Mouse (Mus musculus) MEL (cell line): ENCODE measurements around the gene Tmed10. TPM values are rescaled to one million over a fixed set of nuclear protein-coding genes. Genes with fewer than 3 reads are reported as not detected.

Experiments used
- DNase-seq: peaks from one replicate; pipeline ENCODE4 v3.0.0; 2011; ENCODE audit warnings: low read depth, low spot score
- H3K27ac ChIP-seq: 2 replicates; pipeline ENCODE4 v1.5.1; 2012; ENCODE audit warnings: low read depth, mild to moderate bottlenecking, control low read depth, low read length, moderate library complexity; ENCODE audit not compliant: control insufficient read depth
- H3K27me3 ChIP-seq, 2 experiments: fragments of 150-350 bp in 1 of 2; sonication (generic) in 1 of 2; 2 replicates each; pipeline ENCODE4 v1.6.1; 2012; ENCODE audit warnings: low read length in 2 of 2, mild to moderate bottlenecking in 2 of 2, improper control_type of control experiment in 1 of 2, moderate library complexity in 1 of 2; ENCODE audit not compliant: insufficient read depth in 2 of 2, control insufficient read depth in 1 of 2
- H3K36me3 ChIP-seq, 2 experiments: 2 replicates each; pipeline ENCODE4 v1.6.1; 2012 to 2014; ENCODE audit warnings: low read length in 2 of 2, improper control_type of control experiment in 1 of 2, inconsistent platforms in 1 of 2, mild to moderate bottlenecking in 1 of 2; ENCODE audit not compliant: insufficient read depth in 2 of 2, control insufficient read depth in 1 of 2
- H3K4me1 ChIP-seq, 2 experiments: fragments of 150-350 bp in 1 of 2; sonication (generic) in 1 of 2; 2 replicates each; pipeline ENCODE4 v1.6.1; 2012; ENCODE audit warnings: low read length in 2 of 2, improper control_type of control experiment in 1 of 2, mild to moderate bottlenecking in 1 of 2; ENCODE audit not compliant: insufficient read depth in 2 of 2, control insufficient read depth in 1 of 2
- H3K4me3 ChIP-seq, 2 experiments: fragments of 150-350 bp in 1 of 2; sonication (generic) in 1 of 2; 2 replicates each; pipeline ENCODE4 v1.5.1; 2012; ENCODE audit warnings: low read depth in 2 of 2, low read length in 2 of 2, mild to moderate bottlenecking in 2 of 2, moderate library complexity in 2 of 2, control low read depth in 1 of 2, improper control_type of control experiment in 1 of 2; ENCODE audit not compliant: control insufficient read depth in 1 of 2, insufficient read depth in 1 of 2
- H3K79me2 ChIP-seq: 2 replicates; pipeline ENCODE4 v1.6.1; 2012; ENCODE audit warnings: mild to moderate bottlenecking, low read length, moderate library complexity; ENCODE audit not compliant: control insufficient read depth, poor library complexity, insufficient read depth
- H3K9ac ChIP-seq: 2 replicates; pipeline ENCODE4 v1.6.1; 2012; ENCODE audit warnings: low read depth, mild to moderate bottlenecking, control low read depth, low read length, moderate library complexity; ENCODE audit not compliant: control insufficient read depth, poor library complexity, severe bottlenecking
- H3K9me3 ChIP-seq: fragments of 150-350 bp; sonication (generic); replicated peaks from 2 replicates; pipeline ENCODE4 v1.6.1; 2012; ENCODE audit warnings: mild to moderate bottlenecking, low read length, improper control_type of control experiment, moderate library complexity; ENCODE audit not compliant: insufficient read depth
- BHLHE40 ChIP-seq: IDR thresholded peaks from 2 replicates; pipeline ENCODE4 v1.6.1; 2012; ENCODE audit warnings: low read depth, mild to moderate bottlenecking, inconsistent platforms, low read length, improper control_type of control experiment, borderline replicate concordance
- CTCF ChIP-seq, 3 experiments: IDR thresholded peaks in 2 of 3; conservative IDR thresholded peaks in 1 of 3; 2 replicates each; pipeline ENCODE4 v1.5.1; 2011 to 2012; ENCODE audit warnings: low read length in 3 of 3, low read depth in 2 of 3, mild to moderate bottlenecking in 2 of 3, improper control_type of control experiment in 1 of 3, inconsistent platforms in 1 of 3, mixed read lengths in 1 of 3, moderate library complexity in 1 of 3; ENCODE audit not compliant: control insufficient read depth in 1 of 3, insufficient read depth in 1 of 3, poor library complexity in 1 of 3, severe bottlenecking in 1 of 3
- E2F4 ChIP-seq: IDR thresholded peaks from 2 replicates; pipeline ENCODE4 v1.6.1; 2011; ENCODE audit warnings: low read depth, low read length, improper control_type of control experiment, borderline replicate concordance
- ELF1 ChIP-seq: IDR thresholded peaks from 2 replicates; pipeline ENCODE4 v1.6.1; 2014; ENCODE audit warnings: low read depth, mild to moderate bottlenecking, inconsistent platforms, low read length, improper control_type of control experiment, moderate library complexity
- ETS1 ChIP-seq: IDR thresholded peaks from 2 replicates; pipeline ENCODE4 v1.6.1; 2012; ENCODE audit warnings: low read depth, mild to moderate bottlenecking, inconsistent platforms, low read length, improper control_type of control experiment, moderate library complexity
- GABPA ChIP-seq: IDR thresholded peaks from 2 replicates; pipeline ENCODE4 v1.6.1; 2012; ENCODE audit warnings: low read depth, mild to moderate bottlenecking, inconsistent platforms, low read length, improper control_type of control experiment, moderate library complexity
- GATA1 ChIP-seq: IDR thresholded peaks from 2 replicates; pipeline ENCODE4 v1.6.1; 2011; ENCODE audit warnings: low read depth, low read length, improper control_type of control experiment
- KAT2A ChIP-seq: conservative IDR thresholded peaks from 2 replicates; pipeline ENCODE4 v1.6.1; 2012; ENCODE audit warnings: low read depth, low read length, improper control_type of control experiment, inconsistent platforms
- MAFK ChIP-seq: IDR thresholded peaks from 2 replicates; pipeline ENCODE4 v1.6.1; 2011; ENCODE audit warnings: low read depth, mild to moderate bottlenecking, low read length, improper control_type of control experiment, borderline replicate concordance
- MAX ChIP-seq: IDR thresholded peaks from 2 replicates; pipeline ENCODE4 v1.6.1; 2011; ENCODE audit warnings: low read length, improper control_type of control experiment
- MAZ ChIP-seq: IDR thresholded peaks from 2 replicates; pipeline ENCODE4 v1.6.1; 2012; ENCODE audit warnings: low read depth, mild to moderate bottlenecking, inconsistent platforms, low read length, improper control_type of control experiment
- MEF2A ChIP-seq: IDR thresholded peaks from 2 replicates; pipeline ENCODE4 v1.6.1; 2014; ENCODE audit warnings: low read depth, mild to moderate bottlenecking, inconsistent platforms, low read length, improper control_type of control experiment; ENCODE audit not compliant: poor library complexity, insufficient replicate concordance, severe bottlenecking; ENCODE audit errors: extremely low read depth
- MYB ChIP-seq: IDR thresholded peaks from 2 replicates; pipeline ENCODE4 v1.6.1; 2011; ENCODE audit warnings: mild to moderate bottlenecking, low read depth, low read length, improper control_type of control experiment
- MYC ChIP-seq: IDR thresholded peaks from 2 replicates; pipeline ENCODE4 v1.6.1; 2011; ENCODE audit warnings: low read depth, mild to moderate bottlenecking, low read length, improper control_type of control experiment, moderate library complexity
- NELFE ChIP-seq: IDR thresholded peaks from 2 replicates; pipeline ENCODE4 v1.6.1; 2011; ENCODE audit warnings: low read depth, low read length, improper control_type of control experiment
- NRF1 ChIP-seq: IDR thresholded peaks from 2 replicates; pipeline ENCODE4 v1.6.1; 2014; ENCODE audit warnings: low read depth, mild to moderate bottlenecking, inconsistent platforms, low read length, improper control_type of control experiment, moderate library complexity; ENCODE audit not compliant: poor library complexity, insufficient read depth, severe bottlenecking
- POLR2A ChIP-seq, 2 experiments: IDR thresholded peaks; 2 replicates each; pipeline ENCODE4 v1.6.1; 2011 to 2012; ENCODE audit warnings: low read length in 2 of 2, mild to moderate bottlenecking in 2 of 2, control low read depth in 1 of 2, improper control_type of control experiment in 1 of 2, low read depth in 1 of 2, moderate library complexity in 1 of 2; ENCODE audit not compliant: control insufficient read depth in 1 of 2, insufficient read depth in 1 of 2, poor library complexity in 1 of 2
- POLR2AphosphoS5 ChIP-seq: IDR thresholded peaks from 2 replicates; pipeline ENCODE4 v1.6.1; 2012; ENCODE audit warnings: low read depth, borderline replicate concordance, mild to moderate bottlenecking, inconsistent platforms, low read length, moderate library complexity, mixed read lengths
- RAD21 ChIP-seq: IDR thresholded peaks from 2 replicates; pipeline ENCODE4 v1.6.1; 2011; ENCODE audit warnings: mild to moderate bottlenecking, low read depth, low read length, improper control_type of control experiment
- RCOR1 ChIP-seq: IDR thresholded peaks from 2 replicates; pipeline ENCODE4 v1.6.1; 2012; ENCODE audit warnings: low read depth, mild to moderate bottlenecking, inconsistent platforms, low read length, improper control_type of control experiment
- SIN3A ChIP-seq: IDR thresholded peaks from 2 replicates; pipeline ENCODE4 v1.6.1; 2012; ENCODE audit warnings: low read length, improper control_type of control experiment, inconsistent platforms
- SMC3 ChIP-seq: IDR thresholded peaks from 2 replicates; pipeline ENCODE4 v1.6.1; 2011; ENCODE audit warnings: low read depth, low read length, improper control_type of control experiment
- TAL1 ChIP-seq: IDR thresholded peaks from 2 replicates; pipeline ENCODE4 v1.6.1; 2012; ENCODE audit warnings: mild to moderate bottlenecking, inconsistent platforms, low read length, moderate library complexity, mixed read lengths
- UBTF ChIP-seq: IDR thresholded peaks from 2 replicates; pipeline ENCODE4 v1.6.1; 2012; ENCODE audit warnings: low read depth, mild to moderate bottlenecking, inconsistent platforms, low read length, improper control_type of control experiment, moderate library complexity, borderline replicate concordance; ENCODE audit not compliant: insufficient read depth
- USF1 ChIP-seq: IDR thresholded peaks from 2 replicates; pipeline ENCODE4 v1.6.1; 2014; ENCODE audit warnings: low read depth, mild to moderate bottlenecking, inconsistent platforms, low read length, improper control_type of control experiment, moderate library complexity
- ZC3H11A ChIP-seq: IDR thresholded peaks from 2 replicates; pipeline ENCODE4 v1.6.1; 2012; ENCODE audit warnings: low read depth, mild to moderate bottlenecking, inconsistent platforms, low read length, improper control_type of control experiment
- ZMIZ1 ChIP-seq: IDR thresholded peaks from 2 replicates; pipeline ENCODE4 v1.6.1; 2012; ENCODE audit warnings: low read depth, mild to moderate bottlenecking, inconsistent platforms, low read length, improper control_type of control experiment, moderate library complexity
- ZNF384 ChIP-seq: IDR thresholded peaks from 2 replicates; pipeline ENCODE4 v1.6.1; 2012; ENCODE audit warnings: low read depth, mild to moderate bottlenecking, inconsistent platforms, low read length, improper control_type of control experiment
- polyA plus RNA-seq, 2 experiments: library from polyadenylated mRNA; stranded (reverse) in 1 of 2; unstranded in 1 of 2; fragments of >175 nt in 1 of 2; fragments of >200 nt in 1 of 2; gene quantifications; 2 replicates each; pipeline versions ENCODE4 v1.2.1 to v1.2.4; 2012; ENCODE audit warnings: low replicate concordance in 2 of 2, low read depth in 1 of 2; ENCODE audit not compliant: insufficient read length in 2 of 2, insufficient read depth in 1 of 2, missing spikeins in 1 of 2
- total RNA-seq: library from RNA; depleted of rRNA; stranded (reverse); fragments of 300-350 nt; gene quantifications from 2 replicates; pipeline ENCODE4 v1.2.3, GENCODE M21; 2012

Gene Tmed10
- total and polyA plus RNA-seq, 3 experiments: 45.7 to 229 (median 60.2) TPM

DNA sequence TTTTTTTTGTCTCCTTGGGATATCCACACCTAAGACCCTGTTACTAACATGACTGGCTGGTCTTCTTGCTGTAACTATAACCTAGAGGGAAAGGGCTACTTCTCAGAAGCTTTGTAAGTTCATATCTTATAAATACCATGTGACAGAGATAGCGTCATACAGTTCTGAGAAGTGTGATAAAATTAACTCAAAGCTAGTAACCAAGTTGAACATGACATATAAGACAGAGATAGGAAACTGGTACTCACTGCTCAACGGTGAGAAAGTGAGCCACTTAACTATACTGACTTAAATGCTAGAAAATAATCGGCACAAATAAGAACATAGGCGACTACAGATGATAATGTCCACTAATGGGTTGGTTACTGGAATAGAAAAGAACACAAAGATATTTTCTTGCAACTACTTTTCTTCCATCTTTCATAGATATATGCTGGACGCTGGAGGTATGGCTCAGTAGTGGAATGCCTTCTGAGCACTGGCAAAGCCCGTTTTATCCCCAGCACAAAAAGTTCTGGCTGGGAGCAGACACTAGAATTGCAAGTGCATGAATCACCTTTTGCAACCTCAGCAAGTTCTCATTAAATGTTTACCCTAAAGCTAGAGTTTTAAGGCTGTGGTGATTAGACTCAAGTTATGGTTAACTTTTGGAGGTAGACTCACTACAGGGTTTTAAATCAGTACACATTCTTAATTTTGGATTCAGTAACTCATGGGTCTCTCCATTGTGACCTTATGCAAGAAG, 36.9 kb downstream of the Tmed10 start (continued):
- TF ChIP-seq MYC (peak; percentile 27; the same call in 1 of the 2 replicates), TAL1 (no peak), SMC3 (no peak), CTCF (IDR thresholded peaks at IDR 0.05 in 2 of 3, conservative IDR thresholded peaks at IDR 0.05 in 1 of 3; ENCODE audit: control insufficient read depth in 1 of 3, insufficient read depth in 1 of 3, low read depth in 2 of 3, low read length in 3 of 3, poor library complexity in 1 of 3, severe bottlenecking in 1 of 3) (no peak), GATA1 (peak; percentile 62; the same call in 1 of the 2 replicates), RCOR1 (no peak), ZC3H11A (no peak), MAFK (peak; percentile 71; the same call in 1 of the 2 replicates), ETS1 (peak; percentile 76; the same call in 1 of the 2 replicates), MYB (no peak), GABPA (no peak)

DNA sequence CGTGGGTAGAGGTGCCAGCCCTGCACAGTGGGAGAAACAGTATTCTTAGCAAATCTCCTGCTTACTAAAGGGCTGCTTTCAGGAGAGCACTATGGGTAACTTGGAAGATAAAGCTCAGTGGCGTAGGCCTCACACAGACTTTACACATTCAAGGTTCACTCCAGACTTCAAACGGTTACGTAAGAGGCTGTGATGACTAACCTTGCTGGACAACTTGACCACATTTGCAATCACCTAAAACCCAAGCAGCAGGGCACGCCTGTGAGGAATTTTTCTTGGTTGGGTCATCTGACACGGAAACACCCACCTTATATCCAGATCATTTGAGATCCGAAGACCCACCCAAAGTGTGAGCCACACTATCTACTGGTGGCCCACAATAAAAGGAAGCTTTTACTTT, 44.5 kb downstream of the Tmed10 start:
- DNase-seq: no peak
- H3K4me1 ChIP-seq: no peaks in the 10 kb centered on the region
- TF ChIP-seq ELF1 (no peak), MYB (no peak), UBTF (no peak), CTCF (IDR thresholded peaks at IDR 0.05 in 2 of 3, conservative IDR thresholded peaks at IDR 0.05 in 1 of 3; ENCODE audit: control insufficient read depth in 1 of 3, insufficient read depth in 1 of 3, low read depth in 2 of 3, low read length in 3 of 3, poor library complexity in 1 of 3, severe bottlenecking in 1 of 3) (no peak), KAT2A (no peak), POLR2A (IDR thresholded peaks at IDR 0.05; ENCODE audit: control insufficient read depth in 1 of 2, insufficient read depth in 1 of 2, low read depth in 1 of 2, low read length in 2 of 2, poor library complexity in 1 of 2) (no peak), BHLHE40 (no peak), NRF1 (no peak), USF1 (no peak), ZMIZ1 (no peak), E2F4 (no peak), MEF2A (no peak), NELFE (no peak), SIN3A (no peak), RAD21 (no peak), MAFK (no peak), POLR2AphosphoS5 (no peak), MAZ (no peak), ZNF384 (no peak), MAX (no peak)
- H3K9me3 ChIP-seq: no peaks in the 10 kb centered on the region
- peaks cover 0 to 18% of the 10 kb centered on the region in 2 experiments; a peak in 2 of 4 replicates for H3K36me3 ChIP-seq
- no peak overlapping the region for H3K4me3 ChIP-seq
- no peak overlapping the region for H3K27ac ChIP-seq
- H3K79me2 ChIP-seq: no peaks in the 10 kb centered on the region
- no peaks in the 10 kb centered on the region for H3K27me3 ChIP-seq
- H3K9ac ChIP-seq: no peak overlapping the region
